Mouse (Mus musculus) MEL (cell line): Measurements from ENCODE around the gene Tbcd.

Experiments used
- BHLHE40 ChIP-seq: IDR thresholded peaks from 2 replicates; pipeline ENCODE4 v1.6.1; 2012; ENCODE audit warnings: low read depth, mild to moderate bottlenecking, inconsistent platforms, low read length, improper control_type of control experiment, borderline replicate concordance
- CTCF ChIP-seq, 3 experiments: IDR thresholded peaks in 2 of 3; conservative IDR thresholded peaks in 1 of 3; 2 replicates each; pipeline ENCODE4 v1.5.1; 2011 to 2012; ENCODE audit warnings: low read length in 3 of 3, low read depth in 2 of 3, mild to moderate bottlenecking in 2 of 3, improper control_type of control experiment in 1 of 3, inconsistent platforms in 1 of 3, mixed read lengths in 1 of 3, moderate library complexity in 1 of 3; ENCODE audit not compliant: control insufficient read depth in 1 of 3, insufficient read depth in 1 of 3, poor library complexity in 1 of 3, severe bottlenecking in 1 of 3
- GABPA ChIP-seq: IDR thresholded peaks from 2 replicates; pipeline ENCODE4 v1.6.1; 2012; ENCODE audit warnings: low read depth, mild to moderate bottlenecking, inconsistent platforms, low read length, improper control_type of control experiment, moderate library complexity

GRCm38 (mm10) chr11:121517687-121518465 is 66.1 kb downstream of the Tbcd start:
- TF ChIP-seq GABPA (no peak), CTCF (IDR thresholded peaks at IDR 0.05 in 2 of 3, conservative IDR thresholded peaks at IDR 0.05 in 1 of 3; ENCODE audit: control insufficient read depth in 1 of 3, insufficient read depth in 1 of 3, low read depth in 2 of 3, low read length in 3 of 3, poor library complexity in 1 of 3, severe bottlenecking in 1 of 3) (no peak), BHLHE40 (no peak)
